Mouse (Mus musculus): ENCODE measurements around the gene Bsg. TPM values are rescaled to one million over a fixed set of nuclear protein-coding genes. Genes with fewer than 3 reads are reported as not detected.
"Not testable (repeated sequence)": the region's sequence is repeated elsewhere in the genome, so short reads cannot be mapped to it uniquely, and the experiment has no call there.

The Bsg gene
- polyA plus RNA-seq, 1 experiment from 2014 or later = 588 TPM

GRCm38 (mm10) chr10:79695231-79696128 is 8.8 kb upstream of the Bsg start:
- no peak overlapping the region for H3K4me2 ChIP-seq (replicated peaks)
- H3K4me1 ChIP-seq = no peaks in the 10 kb centered on the region; the same call in 1 of the 2 replicates
- WGBS = 69% methylated on average over 13 of the region's 13 CpGs
- H3K9me3 ChIP-seq = peaks cover 6% of the 10 kb centered on the region; the same call in 1 of the 2 replicates
- no peak overlapping the region for H3K27ac ChIP-seq (replicated peaks)
- ATAC-seq (ENCODE audit: low FRiP score, low read depth) = 0 out of 2 replicates have a peak, but pooled peaks have one; percentile 47
- no peak overlapping the region for H3K9ac ChIP-seq (replicated peaks)
- no peak overlapping the region for H3K4me3 ChIP-seq
- no peaks in the 10 kb centered on the region for H3K27me3 ChIP-seq
- no peaks in the 10 kb centered on the region for H3K36me3 ChIP-seq

GRCm38 (mm10) chr10:79696129-79696651 is 8.1 kb upstream of the Bsg start:
- H3K9ac ChIP-seq (replicated peaks) = no peak overlapping the region
- no peaks in the 10 kb centered on the region for H3K27me3 ChIP-seq
- H3K9me3 ChIP-seq = peaks cover 6% of the 10 kb centered on the region; the same call in 1 of the 2 replicates
- H3K27ac ChIP-seq (replicated peaks) = no peak overlapping the region
- no peak overlapping the region for H3K4me3 ChIP-seq
- 69% methylated on average over 9 of the region's 9 CpGs for WGBS
- no peak for ATAC-seq (ENCODE audit: low FRiP score, low read depth)
- no peaks in the 10 kb centered on the region; the same call in 1 of the 2 replicates for H3K4me1 ChIP-seq
- H3K4me2 ChIP-seq (replicated peaks) = no peak overlapping the region
- H3K36me3 ChIP-seq = no peaks in the 10 kb centered on the region

GRCm38 (mm10) chr10:79697916-79698315 is 6.4 kb upstream of the Bsg start:
- no peaks in the 10 kb centered on the region for H3K27me3 ChIP-seq
- peaks cover 4% of the 10 kb centered on the region; the same call in 1 of the 2 replicates for H3K4me1 ChIP-seq
- no peak overlapping the region for H3K4me3 ChIP-seq
- H3K36me3 ChIP-seq = no peaks in the 10 kb centered on the region
- H3K9me3 ChIP-seq = no peaks in the 10 kb centered on the region
- H3K9ac ChIP-seq (replicated peaks) = no peak overlapping the region
- 85% methylated on average over 6 of the region's 6 CpGs for WGBS
- ATAC-seq (ENCODE audit: low FRiP score, low read depth) = no peak
- H3K27ac ChIP-seq (replicated peaks) = no peak overlapping the region
- no peak overlapping the region for H3K4me2 ChIP-seq (replicated peaks)

- no peak overlapping the region for H3K27ac ChIP-seq (replicated peaks)
- H3K4me1 ChIP-seq = peaks cover 4% of the 10 kb centered on the region; the same call in 1 of the 2 replicates
- H3K9me3 ChIP-seq = no peaks in the 10 kb centered on the region
- ATAC-seq (ENCODE audit: low FRiP score, low read depth) = no peak
- H3K4me2 ChIP-seq (replicated peaks) = no peak overlapping the region
- no peaks in the 10 kb centered on the region for H3K27me3 ChIP-seq
- H3K36me3 ChIP-seq = no peaks in the 10 kb centered on the region
- no peak overlapping the region for H3K4me3 ChIP-seq
- WGBS = 93% methylated on average over 6 of the region's 6 CpGs
- no peak overlapping the region for H3K9ac ChIP-seq (replicated peaks)
Measured at GRCm38 (mm10) chr10:79698459-79698858, 5.8 kb upstream of the Bsg start.

- H3K36me3 ChIP-seq = no peaks in the 10 kb centered on the region
- H3K4me2 ChIP-seq (replicated peaks) = no peak overlapping the region
- WGBS = 51% methylated on average over 7 of the region's 7 CpGs
- no peak overlapping the region for H3K9ac ChIP-seq (replicated peaks)
- peaks cover 13% of the 10 kb centered on the region for H3K4me1 ChIP-seq
- H3K4me3 ChIP-seq = no peak overlapping the region
- H3K9me3 ChIP-seq = no peaks in the 10 kb centered on the region
- H3K27me3 ChIP-seq = no peaks in the 10 kb centered on the region
- no peak for ATAC-seq (ENCODE audit: low FRiP score, low read depth)
- no peak overlapping the region for H3K27ac ChIP-seq (replicated peaks)
Measured at GRCm38 (mm10) chr10:79700676-79701075, 3.6 kb upstream of the Bsg start.

- no peak overlapping the region for H3K4me3 ChIP-seq
- no peak overlapping the region for H3K9ac ChIP-seq (replicated peaks)
- 0 out of 2 replicates have a peak overlapping the region, but pooled peaks have one; percentile 20 for H3K27ac ChIP-seq (replicated peaks)
- no peak for ATAC-seq (ENCODE audit: low FRiP score, low read depth)
- H3K4me2 ChIP-seq (replicated peaks) = no peak overlapping the region
- H3K27me3 ChIP-seq = no peaks in the 10 kb centered on the region
- no peaks in the 10 kb centered on the region for H3K36me3 ChIP-seq
- peaks cover 22% of the 10 kb centered on the region for H3K4me1 ChIP-seq
- WGBS = 69% methylated on average over 10 of the region's 10 CpGs
- no peaks in the 10 kb centered on the region for H3K9me3 ChIP-seq
Measured at GRCm38 (mm10) chr10:79701443-79702129, 2.7 kb upstream of the Bsg start.

GRCm38 (mm10) chr10:79702970-79703369 is 1.3 kb upstream of the Bsg start:
- not testable (repeated sequence) for H3K9ac ChIP-seq (replicated peaks); H3K4me3 ChIP-seq; H3K9me3 ChIP-seq; ATAC-seq (ENCODE audit: low FRiP score, low read depth); H3K27ac ChIP-seq (replicated peaks); H3K27me3 ChIP-seq; H3K36me3 ChIP-seq; H3K4me2 ChIP-seq (replicated peaks)
- H3K4me1 ChIP-seq = peaks cover 28% of the 10 kb centered on the region
- 91% methylated on average over 4 of the region's 4 CpGs for WGBS

GRCm38 (mm10) chr10:79703541-79703940 is 750 bp upstream of the Bsg start:
- Histone ChIP-seq H3K4me1 (peaks cover 28% of the 10 kb centered on the region), H3K9ac (replicated peaks) (peak overlapping the region; percentile 46; the same call in 1 of the 2 replicates), H3K36me3 (peaks cover 10% of the 10 kb centered on the region), H3K4me2 (replicated peaks) (peak overlapping the region; percentile 98), H3K9me3 (no peaks in the 10 kb centered on the region), H3K27me3 (no peaks in the 10 kb centered on the region), H3K4me3 (peak overlapping the region; percentile 82), H3K27ac (replicated peaks) (peak overlapping the region; percentile 68)
- 0 out of 2 replicates have a peak, but pooled peaks have one; percentile 1 for ATAC-seq (ENCODE audit: low FRiP score, low read depth)
- WGBS = 74% methylated on average over 10 of the region's 10 CpGs

- Histone ChIP-seq H3K4me3 (peak overlapping the region; percentile 82), H3K36me3 (peaks cover 24% of the 10 kb centered on the region), H3K4me2 (replicated peaks) (peak overlapping the region; percentile 98), H3K27ac (replicated peaks) (peak overlapping the region; percentile 83), H3K9me3 (no peaks in the 10 kb centered on the region), H3K4me1 (peaks cover 28% of the 10 kb centered on the region), H3K9ac (replicated peaks) (peak overlapping the region; percentile 92), H3K27me3 (no peaks in the 10 kb centered on the region)
- 7% methylated on average over 10 of the region's 10 CpGs for WGBS
- no peak for ATAC-seq (ENCODE audit: low FRiP score, low read depth)
Measured at GRCm38 (mm10) chr10:79704970-79705360, 674 bp downstream of the Bsg start.

GRCm38 (mm10) chr10:79705951-79706350 is 1.7 kb downstream of the Bsg start:
- H3K27ac ChIP-seq (replicated peaks) = no peak overlapping the region; the same call in 1 of the 2 replicates
- 82% methylated on average over 5 of the region's 5 CpGs for WGBS
- no peaks in the 10 kb centered on the region for H3K27me3 ChIP-seq
- peaks cover 28% of the 10 kb centered on the region for H3K4me1 ChIP-seq
- peak overlapping the region; percentile 82 for H3K4me3 ChIP-seq
- peak overlapping the region; percentile 98 for H3K4me2 ChIP-seq (replicated peaks)
- no peaks in the 10 kb centered on the region for H3K9me3 ChIP-seq
- H3K9ac ChIP-seq (replicated peaks) = peak overlapping the region; percentile 92
- ATAC-seq (ENCODE audit: low FRiP score, low read depth) = no peak
- H3K36me3 ChIP-seq = peaks cover 34% of the 10 kb centered on the region

GRCm38 (mm10) chr10:79706406-79707094 is 2.3 kb downstream of the Bsg start:
- H3K4me2 ChIP-seq (replicated peaks) = peak overlapping the region; percentile 98
- ATAC-seq (ENCODE audit: low FRiP score, low read depth) = no peak
- peak overlapping the region; percentile 92 for H3K9ac ChIP-seq (replicated peaks)
- 89% methylated on average over 5 of the region's 5 CpGs for WGBS
- peaks cover 40% of the 10 kb centered on the region for H3K36me3 ChIP-seq
- peaks cover 25% of the 10 kb centered on the region for H3K4me1 ChIP-seq
- no peaks in the 10 kb centered on the region for H3K9me3 ChIP-seq
- no peak overlapping the region; the same call in 1 of the 2 replicates for H3K27ac ChIP-seq (replicated peaks)
- H3K4me3 ChIP-seq = peak overlapping the region; percentile 82
- no peaks in the 10 kb centered on the region for H3K27me3 ChIP-seq
